Mouse (Mus musculus): ENCODE results near the gene Ism1.

Gene Ism1

GRCm38 (mm10) chr2:139712046-139712445 lies 34.1 kb downstream of the Ism1 start:
- no peak for DNase-seq (ENCODE audit: low read depth in 1 of 2, low spot score in 2 of 2)

GRCm38 (mm10) chr2:139714206-139714605 lies 36.2 kb downstream of the Ism1 start:
- DNase-seq (ENCODE audit: low read depth in 1 of 2, low spot score in 2 of 2) = no peak

GRCm38 (mm10) chr2:139717772-139718171 lies 39.8 kb downstream of the Ism1 start:
- no peak for DNase-seq (ENCODE audit: low read depth in 1 of 2, low spot score in 2 of 2)

GRCm38 (mm10) chr2:139722700-139723099 lies 44.7 kb downstream of the Ism1 start:
- DNase-seq (ENCODE audit: low read depth in 1 of 2, low spot score in 2 of 2) = no peak

- no peak for DNase-seq (ENCODE audit: low read depth in 1 of 2, low spot score in 2 of 2)
Measured at GRCm38 (mm10) chr2:139723304-139723703, 45.3 kb downstream of the Ism1 start.

- no peak for DNase-seq (ENCODE audit: low read depth in 1 of 2, low spot score in 2 of 2)
Measured at GRCm38 (mm10) chr2:139724202-139724838, 46.3 kb downstream of the Ism1 start.

GRCm38 (mm10) chr2:139725328-139725727 lies 47.4 kb downstream of the Ism1 start:
- DNase-seq (ENCODE audit: low read depth in 1 of 2, low spot score in 2 of 2) = no peak

GRCm38 (mm10) chr2:139728060-139728459 lies 50.1 kb downstream of the Ism1 start:
- DNase-seq (ENCODE audit: low read depth in 1 of 2, low spot score in 2 of 2) = no peak

- no peak for DNase-seq (ENCODE audit: low read depth in 1 of 2, low spot score in 2 of 2)
Measured at GRCm38 (mm10) chr2:139729377-139729776, 51.4 kb downstream of the Ism1 start.

- no peak for DNase-seq (ENCODE audit: low read depth in 1 of 2, low spot score in 2 of 2)
Measured at GRCm38 (mm10) chr2:139742381-139742780, 64.4 kb downstream of the Ism1 start.

GRCm38 (mm10) chr2:139757021-139757420 lies 79.0 kb downstream of the Ism1 start:
- no peak for DNase-seq (ENCODE audit: low read depth in 1 of 2, low spot score in 2 of 2)

- DNase-seq (ENCODE audit: low read depth in 1 of 2, low spot score in 2 of 2) = no peak
Measured at GRCm38 (mm10) chr2:139757456-139757855, 79.5 kb downstream of the Ism1 start.

GRCm38 (mm10) chr2:139764355-139764754 lies 86.4 kb downstream of the Ism1 start:
- no peak for DNase-seq (ENCODE audit: low read depth in 1 of 2, low spot score in 2 of 2)

- DNase-seq (ENCODE audit: low read depth in 1 of 2, low spot score in 2 of 2) = no peak
Measured at GRCm38 (mm10) chr2:139774949-139775570, 97.1 kb downstream of the Ism1 start.

- no peak for DNase-seq (ENCODE audit: low read depth in 1 of 2, low spot score in 2 of 2)
Measured at GRCm38 (mm10) chr2:139776644-139777043, 98.7 kb downstream of the Ism1 start.

- DNase-seq (ENCODE audit: low read depth in 1 of 2, low spot score in 2 of 2) = no peak
Measured at GRCm38 (mm10) chr2:139778283-139778682, 100.3 kb downstream of the Ism1 start.

GRCm38 (mm10) chr2:139783318-139783850 lies 105.4 kb downstream of the Ism1 start:
- no peak for DNase-seq (ENCODE audit: low read depth in 1 of 2, low spot score in 2 of 2)

GRCm38 (mm10) chr2:139784465-139784864 lies 106.5 kb downstream of the Ism1 start:
- no peak for DNase-seq (ENCODE audit: low read depth in 1 of 2, low spot score in 2 of 2)

GRCm38 (mm10) chr2:139784946-139785345 lies 107.0 kb downstream of the Ism1 start:
- DNase-seq (ENCODE audit: low read depth in 1 of 2, low spot score in 2 of 2) = no peak

- DNase-seq (ENCODE audit: low read depth in 1 of 2, low spot score in 2 of 2) = no peak
Measured at GRCm38 (mm10) chr2:139788658-139789057, 110.7 kb downstream of the Ism1 start.

- DNase-seq (ENCODE audit: low read depth in 1 of 2, low spot score in 2 of 2) = no peak
Measured at GRCm38 (mm10) chr2:139792345-139793120, 114.6 kb downstream of the Ism1 start.

- DNase-seq (ENCODE audit: low read depth in 1 of 2, low spot score in 2 of 2) = no peak
Measured at GRCm38 (mm10) chr2:139804041-139804440, 126.1 kb downstream of the Ism1 start.

All from monocyte, adult 2 months (primary cell).